Mouse (Mus musculus) lung, postnatal 0 days (tissue): ENCODE measurements at regions not wholly inside any gene's neighbourhood (a gene's known extent, or its start where the extent isn't known, plus 50 kb on each side); places are given as distances from the start of the nearest gene placed in this dataset.

Source experiments
- CTCF ChIP-seq: IDR thresholded peaks from 2 replicates; pipeline ENCODE4 v1.5.1; 2016; ENCODE audit warnings: antibody characterized with exemption, mild to moderate bottlenecking
- EP300 ChIP-seq: IDR thresholded peaks from 2 replicates; pipeline ENCODE4 v1.6.1; 2016; ENCODE audit warnings: antibody characterized with exemption, mild to moderate bottlenecking, control low read depth

DNA sequence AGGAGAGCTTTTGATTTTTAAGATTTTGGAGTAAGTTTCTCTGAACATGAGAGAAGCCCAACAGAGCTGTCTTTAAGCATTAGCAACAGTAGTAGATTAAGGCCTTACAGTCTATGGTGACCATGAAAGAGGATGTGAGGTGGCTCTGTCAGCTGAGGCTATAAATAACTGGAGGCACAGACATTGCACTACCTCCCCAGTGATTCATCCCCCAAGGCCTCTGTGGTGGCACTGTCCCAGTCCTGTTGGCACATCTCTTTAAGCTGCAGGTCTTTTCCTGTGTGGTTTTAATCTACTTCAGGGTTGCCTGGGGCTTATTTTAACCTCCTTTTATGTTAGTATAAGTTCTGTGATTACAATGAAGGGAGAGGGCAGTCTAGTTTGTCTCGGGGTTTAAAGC is 106.2 kb upstream of the Ndp start:
- no peak for TF ChIP-seq CTCF
- no peak for TF ChIP-seq EP300
